Mouse (Mus musculus): ENCODE results near the gene Cep152.

Cep152 gene

GRCm38 (mm10) chr2:125624837-125625351 is at the start of gene Cep152:
TSS of gene Cep152 (minus strand) at chr2:125625113.
- peak; percentile 98 to 99 for DNase-seq

- peak; percentile 79 to 89 for DNase-seq
Observed at GRCm38 (mm10) chr2:125672957-125673631, 48.2 kb upstream of the Cep152 start, which contains the start of gene Eid1. TSS of gene Eid1 (plus strand) at chr2:125673095.

- peak in 1 of 2 experiments; percentile 11 for DNase-seq
Observed at GRCm38 (mm10) chr2:125672568-125672956, 47.6 kb upstream of the Cep152 start.

- peak in 1 of 2 experiments; percentile 22 for DNase-seq
Observed at GRCm38 (mm10) chr2:125670846-125671245, 45.9 kb upstream of the Cep152 start.

- DNase-seq: no peak
Observed at GRCm38 (mm10) chr2:125667721-125668120, 42.8 kb upstream of the Cep152 start.

GRCm38 (mm10) chr2:125667184-125667583 is 42.3 kb upstream of the Cep152 start:
- no peak for DNase-seq

GRCm38 (mm10) chr2:125666668-125667067 is 41.8 kb upstream of the Cep152 start:
- DNase-seq: no peak

- no peak for DNase-seq
Observed at GRCm38 (mm10) chr2:125665909-125666308, 41.0 kb upstream of the Cep152 start.

- no peak for DNase-seq
Observed at GRCm38 (mm10) chr2:125665213-125665612, 40.3 kb upstream of the Cep152 start.

GRCm38 (mm10) chr2:125662517-125662916 is 37.6 kb upstream of the Cep152 start:
- no peak for DNase-seq

- no peak for DNase-seq
Observed at GRCm38 (mm10) chr2:125661156-125661555, 36.2 kb upstream of the Cep152 start.

- DNase-seq: peak; percentile 9 to 51
Observed at GRCm38 (mm10) chr2:125660537-125661130, 35.7 kb upstream of the Cep152 start.

GRCm38 (mm10) chr2:125659823-125660536 is 35.1 kb upstream of the Cep152 start:
- peak; percentile 66 to 76 for DNase-seq

GRCm38 (mm10) chr2:125655391-125655790 is 30.5 kb upstream of the Cep152 start:
- no peak for DNase-seq

GRCm38 (mm10) chr2:125653286-125653685 is 28.4 kb upstream of the Cep152 start:
- DNase-seq: no peak

- DNase-seq: peak; percentile 34 to 35
Observed at GRCm38 (mm10) chr2:125651563-125651962, 26.6 kb upstream of the Cep152 start.

GRCm38 (mm10) chr2:125650742-125651352 is 25.9 kb upstream of the Cep152 start:
- peak in 1 of 2 experiments; percentile 5 for DNase-seq

- no peak for DNase-seq
Observed at GRCm38 (mm10) chr2:125650038-125650437, 25.1 kb upstream of the Cep152 start.

GRCm38 (mm10) chr2:125644912-125645311 is 20.0 kb upstream of the Cep152 start:
- DNase-seq: no peak

- DNase-seq: no peak
Observed at GRCm38 (mm10) chr2:125637331-125637730, 12.4 kb upstream of the Cep152 start.

GRCm38 (mm10) chr2:125630010-125630409 is 5.1 kb upstream of the Cep152 start:
- DNase-seq: no peak

GRCm38 (mm10) chr2:125628487-125628886 is 3.6 kb upstream of the Cep152 start:
- DNase-seq: no peak

GRCm38 (mm10) chr2:125626536-125626935 is 1.6 kb upstream of the Cep152 start:
- DNase-seq: peak; percentile 82 to 84

Measured in kidney, postnatal 36 days (tissue).